Mouse (Mus musculus) adrenal gland, postnatal 4 days (tissue): ENCODE measurements at regions not wholly inside any gene's neighbourhood (a gene's known extent, or its start where the extent isn't known, plus 50 kb on each side); places are given as distances from the start of the nearest gene placed in this dataset.
A peak's percentile ranks its signal among the peaks of the same experiment; 100 is the strongest.

Source experiments
- DNase-seq, 2 experiments: peaks; one replicate each; pipeline ENCODE4 v3.0.0; 2021 to 2022; ENCODE audit warnings: low spot score in 2 of 2, mixed read lengths in 2 of 2

DNA sequence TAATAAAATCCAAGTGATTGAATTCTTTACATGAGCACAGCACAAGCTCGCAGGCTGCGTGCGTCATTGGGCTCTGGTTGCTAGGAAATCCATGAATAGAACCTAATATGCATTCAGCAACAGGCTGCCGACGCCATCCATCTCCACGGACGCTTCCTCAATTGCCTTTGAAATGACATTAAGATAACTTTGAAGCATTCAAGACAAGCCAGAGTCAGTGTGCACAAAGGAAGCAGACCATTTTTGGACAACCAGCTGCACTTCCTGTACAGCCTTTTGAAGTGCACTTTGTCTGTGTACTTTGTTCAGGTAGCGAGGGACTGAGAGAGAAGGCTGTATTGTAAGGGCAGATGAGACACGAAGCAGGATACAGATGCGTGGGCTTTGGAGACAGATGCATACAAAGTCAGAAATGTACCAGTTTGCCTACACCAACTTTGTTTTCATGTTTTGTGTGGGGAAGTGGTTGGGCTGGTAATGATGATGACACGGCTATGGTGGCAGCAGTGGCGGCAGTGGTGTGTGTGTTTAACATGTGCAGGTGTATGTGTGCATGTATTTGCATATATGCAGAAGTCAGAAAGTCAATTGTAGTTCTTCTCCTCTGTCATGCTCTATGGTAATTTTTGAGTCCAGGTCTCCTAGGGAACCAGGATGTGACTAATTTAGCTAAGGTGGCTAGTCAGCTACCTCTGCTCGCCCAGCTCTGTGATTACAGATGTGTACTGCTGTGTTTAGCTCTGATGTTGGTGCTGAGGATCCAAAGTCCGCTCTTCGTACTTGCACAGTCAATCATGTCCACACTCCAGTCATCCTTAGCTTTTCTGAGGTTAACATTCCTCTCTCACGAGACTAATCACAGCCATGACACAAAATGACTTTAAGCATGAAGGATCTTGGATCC, 106.7 kb upstream of the Col1a2 start:
- no peak for DNase-seq

DNA sequence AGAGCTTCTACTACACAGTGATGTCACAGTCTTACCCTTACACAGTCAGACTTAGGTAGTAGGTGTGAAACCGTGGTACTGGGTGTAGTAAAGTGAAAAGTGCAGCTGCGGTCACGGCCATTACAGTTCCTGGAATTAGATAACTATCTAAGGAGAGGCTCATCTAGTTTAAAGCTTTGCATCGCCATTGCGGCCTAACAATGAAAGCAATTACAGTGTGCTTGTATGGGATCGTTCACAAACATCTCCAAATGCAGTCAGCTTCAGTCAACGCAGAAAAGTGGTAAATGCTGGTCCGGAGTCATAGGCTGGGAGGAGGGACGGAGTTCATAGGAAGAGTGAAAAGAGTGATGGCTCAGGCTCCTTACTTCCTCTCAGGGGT, 106.0 kb upstream of the Col1a2 start:
- no peak for DNase-seq

DNA sequence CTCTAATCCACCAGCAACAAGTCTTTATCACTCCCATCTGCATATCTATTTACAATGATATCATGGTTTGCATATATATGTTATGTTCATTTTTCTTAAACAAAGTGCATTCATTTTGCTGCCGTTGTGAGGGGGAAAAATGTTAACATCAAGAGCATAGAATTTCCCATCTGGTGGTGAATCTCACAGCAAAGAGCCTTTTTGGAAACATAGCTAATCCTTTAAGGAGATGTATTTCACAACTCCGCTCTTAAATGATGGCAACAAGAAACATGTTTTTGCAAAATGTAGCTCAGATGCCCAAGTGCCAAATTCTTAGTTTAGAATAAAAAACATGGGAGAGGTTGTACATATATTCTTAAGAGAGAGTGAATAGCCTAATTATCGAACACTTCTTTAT, 99.3 kb upstream of the Col1a2 start:
- DNase-seq: no peak

DNA sequence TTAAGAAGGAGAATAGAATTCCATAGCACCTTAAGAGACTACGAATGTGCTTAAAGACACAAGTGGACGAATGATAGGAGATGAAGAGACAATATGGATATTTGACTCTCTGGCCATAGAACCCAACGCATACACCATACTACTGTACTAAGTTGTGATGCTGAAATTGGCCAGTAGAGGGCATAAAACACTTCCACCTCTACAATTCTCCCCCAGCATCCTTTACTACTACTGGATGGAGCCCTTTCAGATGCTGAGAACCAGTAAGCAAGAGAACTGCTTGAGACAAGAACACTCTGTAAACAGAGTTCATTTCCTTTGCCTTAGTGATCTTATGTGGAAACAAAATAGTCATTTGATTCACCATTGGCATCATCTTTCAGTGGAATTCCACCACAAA, 96.9 kb upstream of the Col1a2 start:
- no peak for DNase-seq

DNA sequence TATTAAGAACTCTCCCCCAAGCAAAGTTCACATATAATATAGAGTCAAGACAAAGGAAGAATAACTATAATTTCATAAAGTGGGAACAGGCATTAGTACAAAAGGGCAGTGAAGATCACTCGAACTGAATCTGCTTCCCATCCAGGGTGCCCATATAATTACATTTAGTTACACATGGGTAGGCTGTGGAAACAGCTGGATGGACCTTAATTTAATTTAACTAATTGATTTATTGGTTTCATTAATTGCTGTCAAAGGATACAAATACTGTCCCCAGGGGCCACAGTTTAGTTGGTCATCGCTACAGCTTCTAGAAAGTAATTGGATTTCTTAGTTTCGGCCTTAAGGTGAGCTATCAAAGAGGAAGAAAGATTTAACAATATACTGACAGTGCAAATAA, 91.4 kb upstream of the Col1a2 start:
- no peak for DNase-seq

DNA sequence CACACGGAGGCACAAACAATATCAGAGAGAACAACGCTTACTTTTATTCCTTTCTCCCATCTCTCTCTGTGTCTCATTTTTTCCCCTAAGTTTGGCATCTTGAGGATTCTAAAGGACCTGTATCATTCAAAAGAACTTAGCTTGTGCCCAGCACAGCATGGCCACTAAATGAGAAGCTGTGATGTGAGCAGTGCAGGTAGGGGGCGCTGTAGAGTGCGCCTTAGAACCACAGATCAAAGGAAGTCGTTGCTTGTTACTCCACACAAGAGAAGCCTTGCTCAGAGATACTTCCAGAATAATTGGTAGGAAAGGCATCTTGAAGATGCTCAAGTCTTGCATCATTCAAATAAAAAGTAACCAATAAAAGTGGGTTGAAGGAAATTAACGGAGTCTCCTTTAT, 90.4 kb upstream of the Col1a2 start:
- peak in 1 of 2 experiments; percentile 5 for DNase-seq

DNA sequence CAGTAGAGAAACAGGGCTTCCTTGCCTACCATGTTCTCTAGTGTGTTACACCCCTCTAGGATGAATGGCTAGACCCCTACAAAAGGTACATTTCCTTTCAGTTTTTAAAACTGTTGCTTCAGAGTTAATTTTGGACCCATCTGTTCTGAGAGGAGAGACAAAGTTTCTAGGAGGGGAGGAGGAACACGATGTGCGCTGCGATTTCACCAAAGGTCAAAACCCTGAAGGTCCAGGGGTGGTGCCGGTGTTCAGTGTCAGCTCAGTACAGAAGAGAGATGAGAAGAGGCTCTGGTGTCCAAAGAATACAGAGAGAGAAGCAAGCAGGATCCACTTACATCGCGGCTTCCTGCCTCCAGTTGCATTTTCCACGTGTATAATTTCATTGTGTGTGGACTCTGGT, 89.4 kb upstream of the Col1a2 start:
- no peak for DNase-seq

DNA sequence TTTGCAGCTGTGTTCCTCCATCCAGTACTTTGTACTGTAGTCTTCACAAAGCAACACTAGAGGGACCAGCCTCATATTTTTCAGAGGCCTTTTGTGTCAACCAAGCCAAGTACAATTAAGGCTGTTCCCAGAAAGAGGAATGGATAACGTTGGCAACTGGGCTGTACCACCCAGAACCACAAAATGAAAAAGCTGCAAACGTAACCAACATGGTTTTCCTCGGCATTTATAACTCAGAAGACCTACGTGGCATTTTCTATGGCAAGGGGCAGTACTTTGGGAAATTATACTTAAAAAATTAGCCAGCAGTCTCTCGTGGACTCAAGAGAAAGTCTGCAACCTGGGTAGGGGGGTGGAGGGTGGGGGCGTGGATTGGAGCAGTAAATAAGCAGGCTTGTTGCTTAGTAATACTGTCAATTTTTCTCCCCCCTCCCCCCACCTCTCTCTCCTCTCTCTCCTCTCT, 87.3 kb upstream of the Col1a2 start:
- DNase-seq: no peak

DNA sequence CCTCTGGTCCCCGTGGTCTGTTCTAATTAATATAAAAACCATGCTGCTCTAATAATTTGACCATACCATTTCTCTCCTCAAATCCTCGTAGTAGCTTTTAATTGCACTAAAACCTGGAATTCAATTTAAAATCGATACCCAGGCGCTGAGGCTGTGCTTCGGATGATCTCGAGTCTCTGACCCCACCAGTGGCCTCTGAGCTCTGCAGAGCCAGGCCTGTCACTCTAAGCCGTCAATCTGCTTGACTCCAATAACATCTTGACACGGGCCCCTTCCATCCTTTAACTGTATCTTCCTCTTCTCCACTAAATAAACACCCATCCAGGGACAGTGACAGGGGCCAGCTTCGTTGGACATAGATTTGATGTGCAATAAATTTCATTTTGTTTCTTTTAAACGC, 86.2 kb upstream of the Col1a2 start:
- no peak for DNase-seq

DNA sequence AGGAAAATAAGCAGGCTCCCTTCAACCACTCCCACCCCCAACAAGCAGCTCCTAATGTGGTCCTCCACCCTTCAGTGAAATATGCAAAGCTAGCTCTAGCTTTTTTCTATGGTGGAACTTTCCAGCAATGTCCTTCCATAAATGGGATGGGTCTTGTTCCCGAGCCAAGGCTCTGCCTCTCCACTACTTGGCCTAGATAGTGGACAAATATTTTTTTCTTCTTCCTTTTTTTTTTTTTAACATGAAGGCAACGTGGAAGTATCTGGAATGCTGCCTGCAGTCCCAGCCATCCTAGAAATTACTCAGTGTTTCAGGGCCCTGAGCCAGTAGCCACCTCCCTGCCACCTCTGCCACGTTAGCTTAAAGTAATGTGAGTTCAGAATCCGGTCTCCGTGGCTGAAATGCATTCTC, 85.7 kb upstream of the Col1a2 start:
- peak in 1 of 2 experiments; percentile 4 for DNase-seq

DNA sequence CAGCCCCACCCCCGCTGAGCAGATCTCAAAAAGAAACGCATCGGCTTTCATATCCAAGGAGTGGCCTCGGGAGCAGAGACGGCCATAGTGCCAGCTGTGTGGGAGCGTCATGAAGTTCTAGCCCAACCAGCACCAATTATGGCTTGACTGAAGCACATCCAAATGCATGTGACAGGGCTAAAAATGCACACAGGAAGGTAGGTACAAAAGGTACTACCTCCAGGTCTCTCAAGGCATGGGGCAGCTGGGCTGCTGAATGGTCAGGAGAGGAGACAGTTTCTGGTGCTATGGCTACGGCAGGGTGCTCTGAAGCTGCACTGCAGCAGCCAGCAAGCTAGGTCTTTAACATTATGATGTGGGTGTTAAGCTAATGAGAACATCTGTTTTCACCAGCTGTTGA, 83.1 kb upstream of the Col1a2 start:
- no peak for DNase-seq

DNA sequence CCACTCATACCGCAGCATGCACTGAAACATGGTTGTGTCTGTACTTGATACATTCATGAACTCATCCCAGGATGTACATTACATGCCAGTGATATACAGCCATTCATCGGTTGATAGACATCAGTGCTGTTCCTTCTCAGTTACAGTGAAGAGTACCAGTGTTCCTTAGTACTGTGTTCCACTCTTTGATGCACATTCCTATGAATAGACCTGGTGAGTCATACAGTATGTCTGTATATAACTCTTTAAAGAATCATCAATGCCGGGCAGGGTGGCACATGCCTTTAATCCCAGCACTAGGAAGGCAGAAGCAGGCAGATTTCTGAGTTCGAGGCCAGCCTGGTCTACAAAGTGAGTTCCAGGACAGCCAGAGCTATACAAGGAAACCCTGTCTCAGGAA, 77.5 kb upstream of the Col1a2 start:
- DNase-seq: no peak

DNA sequence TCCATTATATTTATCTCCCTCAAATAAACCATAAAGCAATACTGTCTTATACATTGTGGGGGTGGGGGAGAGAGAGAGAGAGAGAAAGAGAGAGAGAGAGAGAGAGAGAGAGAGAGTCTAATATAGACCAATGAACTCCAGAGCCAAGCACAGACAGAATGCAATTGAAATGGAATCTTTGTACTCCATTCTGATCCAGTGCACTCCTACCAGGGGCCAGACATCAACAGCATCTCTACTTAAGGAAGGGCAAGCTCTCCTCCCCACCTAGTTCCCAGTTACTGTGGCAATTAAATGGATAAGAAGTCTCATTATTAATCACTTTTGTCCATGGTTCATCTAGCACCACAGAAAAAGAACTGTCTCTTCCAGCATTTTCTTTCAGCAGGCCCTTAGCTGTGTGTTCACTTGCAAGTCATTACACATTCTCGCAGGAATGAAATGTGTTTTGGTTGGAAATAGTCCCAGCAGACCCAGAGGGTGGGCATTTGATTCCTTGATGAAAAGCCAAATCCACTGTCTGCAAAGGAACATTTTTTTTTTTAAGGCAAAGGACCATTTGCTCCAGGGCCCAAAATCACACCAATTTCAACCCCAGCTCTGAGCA, 73.8 kb upstream of the Col1a2 start:
- DNase-seq: no peak

DNA sequence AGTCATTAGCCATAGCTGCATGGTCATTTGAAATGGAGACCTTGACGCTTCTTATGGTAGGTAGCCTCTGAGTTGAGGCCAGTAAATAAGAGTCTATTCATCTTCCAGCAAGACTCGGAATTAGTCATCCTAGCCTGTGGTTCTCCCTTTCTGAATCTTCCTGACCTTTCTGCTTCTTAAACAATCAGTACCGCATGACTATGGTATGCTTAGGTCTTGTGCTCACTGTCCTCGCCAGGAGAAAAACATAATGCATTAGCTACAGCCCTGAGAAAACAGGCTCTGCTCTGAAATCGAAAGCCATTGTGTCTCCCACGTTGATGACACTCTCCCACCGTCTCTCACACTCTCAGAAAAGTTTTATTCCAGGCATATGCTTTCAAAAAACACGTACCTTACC, 72.4 kb upstream of the Col1a2 start:
- DNase-seq: no peak

DNA sequence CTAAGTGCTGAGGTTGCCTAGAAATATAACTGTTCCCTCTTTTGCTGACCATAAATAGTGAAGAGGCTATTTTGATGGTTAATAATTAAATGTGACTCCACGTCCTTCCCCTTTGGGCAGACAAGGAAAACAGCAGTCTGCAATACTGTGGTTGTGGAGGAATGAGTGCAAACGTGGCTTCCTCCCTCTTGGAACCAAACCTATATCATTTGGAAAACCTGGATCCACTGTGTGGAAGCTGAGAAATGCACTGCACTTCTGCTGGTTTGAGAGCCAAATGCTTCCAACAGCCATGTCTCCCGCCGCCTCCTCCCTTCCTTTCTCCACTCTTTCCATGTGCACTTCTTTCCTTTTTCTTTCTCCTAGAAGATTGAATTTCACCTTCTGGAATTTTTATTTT, 68.2 kb upstream of the Col1a2 start:
- no peak for DNase-seq

DNA sequence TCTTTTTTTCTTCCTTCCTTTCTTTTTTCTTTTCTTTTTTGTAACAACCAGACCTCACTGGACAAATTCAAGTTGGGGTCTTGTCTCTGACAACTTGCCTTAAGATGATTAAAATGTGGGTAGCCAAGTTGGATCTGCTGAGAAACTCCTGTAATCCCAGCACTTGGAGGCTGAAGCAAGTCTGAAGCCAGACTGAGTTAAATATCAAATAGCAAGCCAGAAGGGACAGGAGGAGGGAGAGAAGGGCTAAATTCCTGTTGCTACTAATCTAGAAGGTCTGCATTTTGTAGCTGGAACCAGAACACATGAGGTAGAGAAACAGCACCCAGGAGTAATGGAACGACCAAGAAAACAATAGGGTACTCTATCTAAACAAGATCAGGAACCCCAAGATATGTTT, 67.7 kb upstream of the Col1a2 start:
- DNase-seq: no peak

DNA sequence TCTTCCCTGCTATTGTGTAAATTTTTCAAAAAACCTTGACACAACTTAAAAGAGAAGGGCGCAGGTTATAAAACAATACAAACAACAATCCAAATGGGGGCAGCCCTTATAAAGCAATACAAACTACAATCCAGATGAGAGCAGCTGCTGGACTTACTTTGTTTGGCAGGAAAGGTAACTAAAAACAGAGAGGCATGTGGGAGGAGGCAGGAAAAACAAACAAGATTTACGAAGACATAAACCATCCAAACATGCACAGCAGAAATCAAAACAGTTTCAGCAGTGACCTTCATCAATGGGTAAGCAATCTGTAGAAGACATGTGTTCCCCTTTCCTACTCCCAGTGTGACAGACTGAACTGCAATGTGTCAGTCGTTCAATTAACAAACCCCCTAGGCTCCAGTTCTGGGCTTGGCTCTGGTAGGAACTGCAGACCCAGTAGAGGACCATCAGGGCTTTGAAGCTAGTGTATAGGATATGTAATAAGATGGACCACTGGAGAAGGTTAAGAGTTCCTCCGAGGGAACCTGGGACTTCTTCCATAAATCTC, 62.9 kb upstream of the Col1a2 start:
- DNase-seq: no peak

DNA sequence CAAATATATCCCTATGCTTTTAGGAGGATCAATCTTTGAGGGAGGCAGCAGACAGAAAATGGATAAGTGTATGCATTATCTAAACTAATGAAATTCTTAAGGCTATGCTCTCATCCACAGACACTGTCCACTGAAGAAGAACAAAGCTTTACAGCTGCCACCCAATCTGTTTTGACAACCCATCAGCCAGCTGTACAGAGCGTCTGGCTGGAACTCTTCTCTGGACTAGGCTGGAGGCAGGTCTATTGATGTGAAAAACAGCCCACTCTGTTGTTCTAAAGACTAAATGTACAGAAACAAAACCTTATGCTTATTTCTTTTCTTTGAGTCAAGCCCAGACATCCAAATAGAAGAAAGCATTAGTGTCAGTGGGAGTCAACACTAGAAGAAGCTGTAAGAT, 58.7 kb upstream of the Col1a2 start:
- DNase-seq: no peak

DNA sequence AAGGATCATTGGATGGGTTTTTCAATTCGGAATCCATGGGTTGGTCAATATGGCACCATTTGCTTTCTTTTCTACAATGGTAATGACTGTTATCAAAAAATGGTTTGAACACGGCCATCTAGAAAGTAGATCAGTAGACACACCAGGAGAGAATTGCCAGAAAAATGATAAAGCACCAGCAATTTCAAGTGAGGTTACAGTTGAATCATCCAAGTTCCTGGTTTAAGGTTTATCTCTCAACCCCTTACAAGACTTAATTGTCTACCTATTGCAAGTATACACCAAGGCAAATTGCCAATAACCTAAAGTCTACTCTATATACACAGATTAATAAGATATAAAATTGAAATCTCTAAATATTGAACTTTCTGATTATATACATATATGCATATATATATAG, 53.4 kb upstream of the Col1a2 start:
- no peak for DNase-seq
